Mouse (Mus musculus): Measurements from ENCODE around the gene Bag5. TPM values are rescaled to one million over a fixed set of nuclear protein-coding genes. Genes with fewer than 3 reads are reported as not detected.

Bag5 gene
- polyA plus RNA-seq, 1 experiment from 2014 or later, result 16.7 TPM

DNA sequence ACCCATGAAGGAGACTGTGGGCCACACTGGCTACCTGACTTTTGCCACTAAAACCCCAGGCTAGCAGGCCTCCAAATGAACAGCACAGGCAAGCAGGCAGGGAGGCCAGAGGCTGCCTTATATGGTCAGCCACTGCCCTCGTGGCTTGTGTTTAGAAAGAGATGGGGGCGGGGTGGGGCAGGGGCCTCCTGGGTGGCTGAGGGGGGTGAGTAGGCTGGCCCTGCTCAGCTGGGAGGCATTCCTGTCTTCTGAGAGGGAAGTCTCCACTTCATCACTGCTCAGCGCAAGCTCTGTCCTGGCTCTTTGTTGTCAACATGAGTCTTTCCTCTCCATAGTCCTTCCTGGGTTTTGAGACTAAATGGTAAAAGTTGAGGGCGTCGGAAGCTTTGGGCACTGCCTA lies 30.3 kb downstream of the Bag5 start:
- WGBS (ENCODE audit: insufficient replicate concordance), result 57% methylated on average over 5 of the region's 5 CpGs
- Histone ChIP-seq H3K4me2 (ENCODE audit: low read depth, low read length) (no peak overlapping the region), H3K9me3 (ENCODE audit: low read length) (no peaks in the 10 kb centered on the region), H3K4me3 (ENCODE audit: low read depth, low read length) (no peak overlapping the region), H3K4me1 (ENCODE audit: insufficient read depth) (peaks cover 15% of the 10 kb centered on the region), H3K27me3 (ENCODE audit: insufficient read depth, low read length) (no peaks in the 10 kb centered on the region), H3K36me3 (replicated peaks; ENCODE audit: insufficient read depth, low read length) (peaks cover 3% of the 10 kb centered on the region; the same call in 1 of the 2 replicates), H3K27ac (ENCODE audit: low read depth) (no peak overlapping the region), H3K9ac (replicated peaks) (no peak overlapping the region)
- DNase-seq (no peak), ATAC-seq (no peak)
- TF ChIP-seq CTCF (IDR thresholded peaks at IDR 0.05; ENCODE audit: low read depth) (no peak), EP300 (IDR thresholded peaks at IDR 0.05; ENCODE audit: low read depth) (no peak)

DNA sequence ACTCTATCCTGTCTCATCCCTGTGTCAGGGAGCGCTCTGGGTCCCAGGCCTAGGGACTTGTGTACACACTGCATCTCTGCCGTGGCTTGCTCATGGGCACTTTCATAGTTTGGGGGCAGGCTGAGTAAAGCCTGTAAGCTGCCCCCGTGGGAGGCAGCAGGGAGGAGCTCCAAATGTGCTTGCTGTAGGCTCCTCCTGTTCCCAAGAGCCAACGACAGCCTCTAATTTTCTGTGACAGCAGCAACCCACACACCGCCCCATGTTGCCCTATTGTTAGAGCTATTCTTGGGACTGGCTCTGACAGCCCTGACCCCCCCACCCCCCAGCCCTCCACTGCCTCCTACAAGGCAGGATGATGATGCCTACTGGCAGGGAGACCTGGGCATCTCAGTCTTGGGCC lies 31.1 kb downstream of the Bag5 start:
- H3K27me3 ChIP-seq (ENCODE audit: insufficient read depth, low read length), result no peaks in the 10 kb centered on the region
- no peak for DNase-seq
- WGBS (ENCODE audit: insufficient replicate concordance), result 76% methylated on average over 5 of the region's 5 CpGs
- no peak overlapping the region for H3K27ac ChIP-seq (ENCODE audit: low read depth)
- H3K4me1 ChIP-seq (ENCODE audit: insufficient read depth), result peaks cover 16% of the 10 kb centered on the region
- no peak overlapping the region for H3K4me2 ChIP-seq (ENCODE audit: low read depth, low read length)
- no peak overlapping the region for H3K9ac ChIP-seq (replicated peaks)
- no peak overlapping the region for H3K4me3 ChIP-seq (ENCODE audit: low read depth, low read length)
- ATAC-seq, result no peak
- H3K36me3 ChIP-seq (replicated peaks; ENCODE audit: insufficient read depth, low read length), result peaks cover 3% of the 10 kb centered on the region; the same call in 1 of the 2 replicates
- TF ChIP-seq CTCF (IDR thresholded peaks at IDR 0.05; ENCODE audit: low read depth) (no peak), EP300 (IDR thresholded peaks at IDR 0.05; ENCODE audit: low read depth) (no peak)
- H3K9me3 ChIP-seq (ENCODE audit: low read length), result no peaks in the 10 kb centered on the region

GRCm38 (mm10) chr12:111681305-111681704 lies 31.8 kb downstream of the Bag5 start:
- WGBS (ENCODE audit: insufficient replicate concordance), result 84% methylated on average over 8 of the region's 8 CpGs
- H3K4me3 ChIP-seq (ENCODE audit: low read depth, low read length), result no peak overlapping the region
- no peak for ATAC-seq

GRCm38 (mm10) chr12:111680661-111681060 lies 32.4 kb downstream of the Bag5 start:
- DNase-seq (no peak), ATAC-seq (no peak)
- H3K4me1 ChIP-seq (ENCODE audit: insufficient read depth), result peaks cover 19% of the 10 kb centered on the region
- H3K27ac ChIP-seq (ENCODE audit: low read depth), result no peak overlapping the region
- no peaks in the 10 kb centered on the region for H3K9me3 ChIP-seq (ENCODE audit: low read length)
- H3K4me2 ChIP-seq (ENCODE audit: low read depth, low read length), result no peak overlapping the region
- TF ChIP-seq EP300 (IDR thresholded peaks at IDR 0.05; ENCODE audit: low read depth) (no peak), CTCF (IDR thresholded peaks at IDR 0.05; ENCODE audit: low read depth) (no peak)
- no peaks in the 10 kb centered on the region for H3K27me3 ChIP-seq (ENCODE audit: insufficient read depth, low read length)
- 84% methylated on average over 13 of the region's 13 CpGs for WGBS (ENCODE audit: insufficient replicate concordance)
- peaks cover 3% of the 10 kb centered on the region; the same call in 1 of the 2 replicates for H3K36me3 ChIP-seq (replicated peaks; ENCODE audit: insufficient read depth, low read length)
- H3K4me3 ChIP-seq (ENCODE audit: low read depth, low read length), result no peak overlapping the region
- no peak overlapping the region for H3K9ac ChIP-seq (replicated peaks)

More at GRCm38 (mm10) chr12:111681305-111681704, 31.8 kb downstream of the Bag5 start:
- no peak for DNase-seq
- Histone ChIP-seq H3K9ac (replicated peaks) (no peak overlapping the region), H3K27me3 (ENCODE audit: insufficient read depth, low read length) (no peaks in the 10 kb centered on the region), H3K4me1 (ENCODE audit: insufficient read depth) (peaks cover 19% of the 10 kb centered on the region), H3K27ac (ENCODE audit: low read depth) (no peak overlapping the region), H3K36me3 (replicated peaks; ENCODE audit: insufficient read depth, low read length) (peaks cover 3% of the 10 kb centered on the region; the same call in 1 of the 2 replicates), H3K9me3 (ENCODE audit: low read length) (no peaks in the 10 kb centered on the region), H3K4me2 (ENCODE audit: low read depth, low read length) (no peak overlapping the region)
- TF ChIP-seq EP300 (IDR thresholded peaks at IDR 0.05; ENCODE audit: low read depth) (no peak), CTCF (IDR thresholded peaks at IDR 0.05; ENCODE audit: low read depth) (no peak)

GRCm38 (mm10) chr12:111678997-111679396 lies 34.1 kb downstream of the Bag5 start:
- peaks cover 19% of the 10 kb centered on the region for H3K4me1 ChIP-seq (ENCODE audit: insufficient read depth)
- H3K36me3 ChIP-seq (replicated peaks; ENCODE audit: insufficient read depth, low read length), result peaks cover 3% of the 10 kb centered on the region; the same call in 1 of the 2 replicates
- DNase-seq, result no peak
- 28% methylated on average over 7 of the region's 7 CpGs for WGBS (ENCODE audit: insufficient replicate concordance)
- no peak for ATAC-seq
- H3K27ac ChIP-seq (ENCODE audit: low read depth), result no peak overlapping the region
- peak overlapping the region; percentile 83 for H3K4me3 ChIP-seq (ENCODE audit: low read depth, low read length)
- H3K9me3 ChIP-seq (ENCODE audit: low read length), result no peaks in the 10 kb centered on the region
- peak overlapping the region; percentile 65 for H3K9ac ChIP-seq (replicated peaks)
- H3K27me3 ChIP-seq (ENCODE audit: insufficient read depth, low read length), result peaks cover 2% of the 10 kb centered on the region; the same call in 1 of the 2 replicates
- H3K4me2 ChIP-seq (ENCODE audit: low read depth, low read length), result peak overlapping the region; percentile 97
- TF ChIP-seq EP300 (IDR thresholded peaks at IDR 0.05; ENCODE audit: low read depth), result no peak

GRCm38 (mm10) chr12:111678670-111678933 lies 34.5 kb downstream of the Bag5 start:
- Histone ChIP-seq H3K4me2 (ENCODE audit: low read depth, low read length) (peak overlapping the region; percentile 97), H3K4me3 (ENCODE audit: low read depth, low read length) (peak overlapping the region; percentile 83), H3K27ac (ENCODE audit: low read depth) (peak overlapping the region; percentile 3; the same call in 1 of the 2 replicates), H3K36me3 (replicated peaks; ENCODE audit: insufficient read depth, low read length) (peaks cover 3% of the 10 kb centered on the region; the same call in 1 of the 2 replicates), H3K27me3 (ENCODE audit: insufficient read depth, low read length) (peaks cover 6% of the 10 kb centered on the region; the same call in 1 of the 2 replicates), H3K4me1 (ENCODE audit: insufficient read depth) (peaks cover 19% of the 10 kb centered on the region), H3K9ac (replicated peaks) (peak overlapping the region; percentile 65), H3K9me3 (ENCODE audit: low read length) (no peaks in the 10 kb centered on the region)
- ATAC-seq (0 out of 2 replicates have a peak, but pooled peaks have one; percentile 1), DNase-seq (no peak)
- 1% methylated on average over 13 of the region's 13 CpGs for WGBS (ENCODE audit: insufficient replicate concordance)
- no peak for TF ChIP-seq EP300 (IDR thresholded peaks at IDR 0.05; ENCODE audit: low read depth)
- TF ChIP-seq CTCF (IDR thresholded peaks at IDR 0.05; ENCODE audit: low read depth), result no peak

Data from liver, postnatal 0 days (tissue).